Mouse (Mus musculus) lung, postnatal 0 days (tissue): ENCODE measurements at regions not wholly inside any gene's neighbourhood (a gene's known extent, or its start where the extent isn't known, plus 50 kb on each side); places are given as distances from the start of the nearest gene placed in this dataset.

Source experiments
- CTCF ChIP-seq: IDR thresholded peaks from 2 replicates; pipeline ENCODE4 v1.5.1; 2016; ENCODE audit warnings: antibody characterized with exemption, mild to moderate bottlenecking
- EP300 ChIP-seq: IDR thresholded peaks from 2 replicates; pipeline ENCODE4 v1.6.1; 2016; ENCODE audit warnings: antibody characterized with exemption, mild to moderate bottlenecking, control low read depth

- TF ChIP-seq CTCF, result no peak
- TF ChIP-seq EP300, result no peak
These were observed 300.0 kb downstream of the Gxylt1 start for GRCm38 (mm10) chr15:92974931-92975330.
